Mouse (Mus musculus) lung, postnatal 0 days (tissue): ENCODE data around the gene Slc12a8.

Experiments
- CTCF ChIP-seq: IDR thresholded peaks from 2 replicates; pipeline ENCODE4 v1.5.1; 2016; ENCODE audit warnings: antibody characterized with exemption, mild to moderate bottlenecking
- EP300 ChIP-seq: IDR thresholded peaks from 2 replicates; pipeline ENCODE4 v1.6.1; 2016; ENCODE audit warnings: antibody characterized with exemption, mild to moderate bottlenecking, control low read depth

GRCm38 (mm10) chr16:33537499-33538225 lies 20.5 kb downstream of the Slc12a8 start:
- TF ChIP-seq CTCF (no peak), EP300 (no peak)
